8 mouse cellular contexts compared by ENCODE assay signal in the genomic region with DNA sequence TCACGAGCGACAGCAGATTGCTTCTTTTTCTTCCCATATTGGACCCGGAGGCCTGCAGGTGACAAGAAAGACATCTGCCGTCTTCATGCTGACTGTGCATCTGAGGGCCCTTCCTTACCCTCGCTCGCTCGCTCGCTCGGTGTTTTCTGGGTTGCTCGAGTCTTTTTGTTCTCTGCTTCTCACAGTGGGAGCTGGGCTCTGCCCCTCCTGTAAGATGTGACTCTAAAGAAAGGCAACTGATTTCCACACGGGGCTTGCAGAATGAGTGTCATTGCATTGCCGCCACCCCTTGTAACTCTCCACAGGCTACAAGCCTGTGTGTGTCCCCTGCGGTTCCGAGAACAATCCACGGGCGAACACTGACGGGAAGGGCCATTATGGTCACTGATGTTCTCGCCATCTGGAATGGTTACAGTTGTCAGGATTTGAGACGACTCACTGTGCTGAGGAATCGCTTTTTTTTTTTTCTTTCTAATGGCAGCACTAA.
DNase-seq lines count a peak whose midpoint lies in the region; ATAC-seq and TF ChIP-seq lines count a peak whose summit lies in the region.

No protein-coding gene starts in this region.

- no peak overlapping the region for H3K27ac ChIP-seq in kidney, postnatal 0 days
- peak overlapping the region; percentile 84 for H3K27ac ChIP-seq in forebrain, embryonic 13.5 days
- no peak overlapping the region for H3K27ac ChIP-seq in liver, embryonic 14.5 days
- no peak overlapping the region for H3K27ac ChIP-seq in stomach, embryonic 15.5 days

- no peak for DNase-seq in kidney, postnatal 0 days (ENCODE audit: low spot score)
- no peak for DNase-seq in kidney, postnatal 14 days
- DNase-seq in brain, embryonic 14.5 days (ENCODE audit: low read depth) = peak; percentile 87
- no peak for DNase-seq in liver, embryonic 14.5 days (ENCODE audit: low read depth in 3 of 3, low spot score in 3 of 3)
- no peak for DNase-seq in adrenal gland, postnatal 10 days
- no peak for DNase-seq in kidney, postnatal 10 days

- peak overlapping the region; percentile 27 for H3K4me3 ChIP-seq in kidney, postnatal 0 days (replicated peaks; ENCODE audit: low read depth, low read length)
- peak overlapping the region; percentile 31 for H3K4me3 ChIP-seq in forebrain, embryonic 13.5 days
- H3K4me3 ChIP-seq in liver, embryonic 14.5 days (ENCODE audit: insufficient read depth in 1 of 2, low read depth in 2 of 2, low read length in 2 of 2) = 0 out of 4 replicates have a peak overlapping the region, but pooled peaks have one; percentile 3 to 6
- H3K4me3 ChIP-seq in stomach, embryonic 15.5 days (replicated peaks) = peak overlapping the region; percentile 13; the same call in 1 of the 2 replicates

- no peaks in the 10 kb centered on the region for H3K36me3 ChIP-seq in kidney, postnatal 0 days (ENCODE audit: insufficient read depth, low read length)
- H3K36me3 ChIP-seq in forebrain, embryonic 13.5 days (ENCODE audit: poor library complexity, severe bottlenecking) = no peaks in the 10 kb centered on the region
- no peaks in the 10 kb centered on the region for H3K36me3 ChIP-seq in liver, embryonic 14.5 days (replicated peaks; ENCODE audit: control insufficient read depth, insufficient read depth, low read depth)
- no peaks in the 10 kb centered on the region for H3K36me3 ChIP-seq in stomach, embryonic 15.5 days

- no peak overlapping the region for H3K9ac ChIP-seq in kidney, postnatal 0 days (ENCODE audit: low read depth, low read length)
- H3K9ac ChIP-seq in forebrain, embryonic 13.5 days = peak overlapping the region; percentile 60
- H3K9ac ChIP-seq in liver, embryonic 14.5 days (replicated peaks) = no peak overlapping the region
- H3K9ac ChIP-seq in stomach, embryonic 15.5 days = no peak overlapping the region

- TF ChIP-seq POLR2A in brain, embryonic 14.5 days (IDR thresholded peaks at IDR 0.05; ENCODE audit: borderline replicate concordance, extremely low read depth, insufficient read depth, insufficient read length, poor library complexity, severe bottlenecking) = no peak

- no peak for ATAC-seq in kidney, postnatal 0 days (replicated peaks; ENCODE audit: low FRiP score, low read depth)
- peak; percentile 79 for ATAC-seq in forebrain, embryonic 13.5 days
- ATAC-seq in liver, embryonic 14.5 days (ENCODE audit: insufficient read depth) = no peak
- no peak for ATAC-seq in stomach, embryonic 15.5 days (ENCODE audit: insufficient read depth, low FRiP score, low read depth)

- TF ChIP-seq CTCF in kidney, postnatal 0 days (IDR thresholded peaks at IDR 0.05; ENCODE audit: low read depth) = no peak
- no peak for TF ChIP-seq CTCF in brain, embryonic 14.5 days (IDR thresholded peaks at IDR 0.05; ENCODE audit: borderline replicate concordance, extremely low read depth, insufficient read depth, insufficient read length)
- no peak for TF ChIP-seq CTCF in liver, embryonic 14.5 days (IDR thresholded peaks at IDR 0.05; ENCODE audit: low read depth)

- peak overlapping the region; percentile 58 for H3K4me2 ChIP-seq in kidney, postnatal 0 days (ENCODE audit: low read length)
- peak overlapping the region; percentile 61 for H3K4me2 ChIP-seq in forebrain, embryonic 13.5 days
- H3K4me2 ChIP-seq in liver, embryonic 14.5 days (ENCODE audit: low read depth) = peak overlapping the region; percentile 42
- H3K4me2 ChIP-seq in stomach, embryonic 15.5 days = peak overlapping the region; percentile 50

- no peaks in the 10 kb centered on the region for H3K27me3 ChIP-seq in kidney, postnatal 0 days (ENCODE audit: insufficient read depth, low read length)
- H3K27me3 ChIP-seq in forebrain, embryonic 13.5 days = 0 out of 2 replicates have a peak, but pooled peaks cover 3% of the 10 kb centered on the region
- H3K27me3 ChIP-seq in liver, embryonic 14.5 days (ENCODE audit: control insufficient read depth, insufficient read depth, low read length) = peaks cover 6% of the 10 kb centered on the region
- H3K27me3 ChIP-seq in stomach, embryonic 15.5 days (replicated peaks) = no peaks in the 10 kb centered on the region

- TF ChIP-seq EP300 in liver, embryonic 14.5 days (IDR thresholded peaks at IDR 0.05; ENCODE audit: low read depth) = no peak

- no peaks in the 10 kb centered on the region for H3K9me3 ChIP-seq in kidney, postnatal 0 days (replicated peaks; ENCODE audit: low read length)
- H3K9me3 ChIP-seq in forebrain, embryonic 13.5 days (replicated peaks) = no peaks in the 10 kb centered on the region
- H3K9me3 ChIP-seq in liver, embryonic 14.5 days (ENCODE audit: control insufficient read depth, low read length) = no peaks in the 10 kb centered on the region
- H3K9me3 ChIP-seq in stomach, embryonic 15.5 days = no peaks in the 10 kb centered on the region

- 7% methylated on average over 20 of the region's 20 CpGs for WGBS in kidney, postnatal 0 days
- under 1% methylated on average over 20 of the region's 20 CpGs for WGBS in forebrain, embryonic 13.5 days
- 8% methylated on average over 20 of the region's 20 CpGs for WGBS in liver, embryonic 14.5 days (ENCODE audit: insufficient replicate concordance)
- WGBS in stomach, embryonic 15.5 days = 10% methylated on average over 20 of the region's 20 CpGs

- no peaks in the 10 kb centered on the region for H3K4me1 ChIP-seq in kidney, postnatal 0 days (replicated peaks; ENCODE audit: insufficient read depth, low read length)
- H3K4me1 ChIP-seq in forebrain, embryonic 13.5 days = peaks cover 35% of the 10 kb centered on the region
- H3K4me1 ChIP-seq in liver, embryonic 14.5 days (replicated peaks; ENCODE audit: control insufficient read depth in 2 of 2, insufficient read depth in 2 of 2, low read length in 1 of 2) = 0 out of 4 replicates have a peak, but pooled peaks cover 0 to 1% of the 10 kb centered on the region in 2 experiments
- H3K4me1 ChIP-seq in stomach, embryonic 15.5 days = peaks cover 14% of the 10 kb centered on the region
